Mouse (Mus musculus) central nervous system, embryonic 18 days (tissue): ENCODE measurements around the gene Ndufs6. TPM values are rescaled to one million over a fixed set of nuclear protein-coding genes. Genes with fewer than 3 reads are reported as not detected.

Source experiments
- polyA plus RNA-seq: library from polyadenylated mRNA; depleted of rRNA; stranded (reverse); fragments of >200 nt; gene quantifications from 2 replicates; pipeline ENCODE4 v1.2.3, GENCODE M21; 2012; rRNA removed

Ndufs6 gene
- 269 and 277 TPM in 2 replicates for polyA plus RNA-seq

GRCm38 (mm10) chr13:73327827-73328698, at the start of gene Ndufs6, which contains the start of gene Mrpl36:
Ndufs6 (minus strand) TSS chr13:73328542.
Mrpl36 (plus strand) TSS chr13:73328513.

Other genes starting within 250 kb of the Ndufs6 start
- 0.35 and 0.68 TPM in 2 replicates for gene Irx4, start 68.1 kb downstream of the Ndufs6 start, polyA plus RNA-seq
- gene Mrpl36, start within 50 bp of the Ndufs6 start, polyA plus RNA-seq = 67.2 and 72.8 TPM in 2 replicates
- 105 and 109 TPM in 2 replicates for gene Lpcat1, start 138.7 kb upstream of the Ndufs6 start, polyA plus RNA-seq
- 3.5 and 3.7 TPM in 2 replicates for gene Slc6a3, start 208.2 kb upstream of the Ndufs6 start, polyA plus RNA-seq